28 mouse cellular contexts compared by ENCODE assay signal in the genomic region with DNA sequence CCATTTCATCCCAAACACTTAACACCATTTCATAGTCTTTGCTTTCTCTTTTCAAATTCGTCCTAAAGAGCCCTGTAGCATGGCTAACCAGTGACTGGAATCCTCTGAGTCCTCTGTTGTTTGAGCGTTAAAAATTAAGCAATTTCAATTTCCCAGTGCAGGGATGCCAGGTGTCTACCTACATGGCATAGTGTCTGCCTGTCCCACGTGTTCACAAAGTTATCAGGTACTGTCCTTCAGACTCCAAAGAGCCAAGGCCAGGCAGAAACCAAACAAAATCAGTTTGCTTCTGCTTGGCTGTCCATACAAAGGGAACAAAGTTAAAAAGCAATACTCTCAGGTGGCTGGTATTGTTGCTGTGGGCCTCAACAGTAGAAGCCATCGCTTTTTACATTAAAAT.
"Had no signal": no experiment of that assay in that cellular context is flagged by ENCODE, and none has a peak within 500 bp of the region (broad histone marks: within the 10 kb centered on the region; RNA-seq: fewer than 3 reads in every experiment).

No protein-coding gene starts in this region.

- H3K9me3 ChIP-seq: embryonic facial prominence, embryonic 10.5 days; embryonic facial prominence, embryonic 12.5 days; embryonic facial prominence, embryonic 13.5 days; embryonic facial prominence, embryonic 15.5 days; forebrain, embryonic 10.5 days; forebrain, embryonic 12.5 days; forebrain, embryonic 13.5 days; forebrain, embryonic 15.5 days had no signal

- H3K4me3 ChIP-seq: embryonic facial prominence, embryonic 10.5 days; embryonic facial prominence, embryonic 12.5 days; embryonic facial prominence, embryonic 13.5 days; embryonic facial prominence, embryonic 15.5 days; erythroblast, embryonic 14.5 days; forebrain, embryonic 10.5 days; forebrain, embryonic 12.5 days; forebrain, embryonic 13.5 days; forebrain, embryonic 15.5 days; gastrocnemius, adult 2 months had no signal

- H3K9ac ChIP-seq: embryonic facial prominence, embryonic 12.5 days; embryonic facial prominence, embryonic 13.5 days; embryonic facial prominence, embryonic 15.5 days; forebrain, embryonic 12.5 days; forebrain, embryonic 13.5 days; forebrain, embryonic 15.5 days; forebrain, postnatal 0 days had no signal

- H3K4me1 ChIP-seq: embryonic facial prominence, embryonic 13.5 days; embryonic facial prominence, embryonic 15.5 days had no signal

- H3K4me2 ChIP-seq: embryonic facial prominence, embryonic 12.5 days; embryonic facial prominence, embryonic 13.5 days; embryonic facial prominence, embryonic 15.5 days; forebrain, embryonic 12.5 days; forebrain, embryonic 13.5 days; forebrain, embryonic 15.5 days had no signal

- DNase-seq: cerebellum, adult 18-20 months; cerebellum, adult 2 months; cerebellum, adult 8-10 months; cerebellum, adult 9-10 months; cerebellum, adult 9-11 months; cerebellum, postnatal 10 days; cerebellum, postnatal 14 days; cerebellum, postnatal 25 days; cerebellum, postnatal 36 days; embryo, embryonic 11 days; forebrain, postnatal 0 days; gastrocnemius, adult 2 months; gastrocnemius, postnatal 10 days; gastrocnemius, postnatal 14 days; gastrocnemius, postnatal 25 days; gastrocnemius, postnatal 36 days; heart, adult 11 months had no signal

- H3K36me3 ChIP-seq: embryonic facial prominence, embryonic 10.5 days; embryonic facial prominence, embryonic 12.5 days; embryonic facial prominence, embryonic 13.5 days; embryonic facial prominence, embryonic 15.5 days; forebrain, embryonic 10.5 days; forebrain, embryonic 12.5 days; forebrain, embryonic 15.5 days had no signal

- H3K27ac ChIP-seq: embryonic facial prominence, embryonic 10.5 days; embryonic facial prominence, embryonic 12.5 days; embryonic facial prominence, embryonic 13.5 days; embryonic facial prominence, embryonic 15.5 days; forebrain, embryonic 10.5 days; forebrain, embryonic 12.5 days; forebrain, embryonic 13.5 days; forebrain, embryonic 15.5 days; gastrocnemius, adult 2 months had no signal

- ATAC-seq: forebrain, embryonic 13.5 days; forebrain, embryonic 14.5 days; forebrain, embryonic 15.5 days; forebrain, embryonic 16.5 days; forebrain, postnatal 0 days had no signal

- H3K27me3 ChIP-seq: embryonic facial prominence, embryonic 15.5 days; forebrain, embryonic 13.5 days; forebrain, embryonic 15.5 days had no signal
